Mouse (Mus musculus): ENCODE measurements at regions not wholly inside any gene's neighbourhood (a gene's known extent, or its start where the extent isn't known, plus 50 kb on each side); places are given as distances from the start of the nearest gene placed in this dataset.
"Not testable (repeated sequence)": the region's sequence is repeated elsewhere in the genome, so short reads cannot be mapped to it uniquely, and the experiment has no call there.

- no peak for DNase-seq
Measured at GRCm38 (mm10) chr9:80961818-80962217, 496.5 kb upstream of the Impg1 start.

DNA sequence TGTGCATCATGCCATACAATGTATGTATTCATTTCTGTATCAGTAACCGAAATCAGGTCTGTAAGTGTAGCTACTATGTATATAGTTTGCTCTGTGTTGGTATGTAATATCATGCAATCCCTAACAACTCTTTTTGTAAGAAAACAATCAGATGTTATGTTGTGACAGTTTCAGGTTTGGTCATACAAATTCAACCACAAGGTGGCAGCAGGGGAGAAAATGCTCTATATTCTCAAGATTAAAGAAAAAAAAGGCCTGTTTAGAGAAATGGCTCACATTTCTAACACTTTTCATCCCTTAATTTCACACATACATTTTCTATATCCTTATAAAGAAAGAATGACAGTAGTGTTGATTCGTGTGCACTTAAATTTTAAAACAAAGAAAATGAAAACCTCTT lies 477.7 kb upstream of the Impg1 start:
- peak; percentile 1 for DNase-seq

GRCm38 (mm10) chr9:80941424-80941823 lies 476.1 kb upstream of the Impg1 start:
- DNase-seq, result no peak

DNA sequence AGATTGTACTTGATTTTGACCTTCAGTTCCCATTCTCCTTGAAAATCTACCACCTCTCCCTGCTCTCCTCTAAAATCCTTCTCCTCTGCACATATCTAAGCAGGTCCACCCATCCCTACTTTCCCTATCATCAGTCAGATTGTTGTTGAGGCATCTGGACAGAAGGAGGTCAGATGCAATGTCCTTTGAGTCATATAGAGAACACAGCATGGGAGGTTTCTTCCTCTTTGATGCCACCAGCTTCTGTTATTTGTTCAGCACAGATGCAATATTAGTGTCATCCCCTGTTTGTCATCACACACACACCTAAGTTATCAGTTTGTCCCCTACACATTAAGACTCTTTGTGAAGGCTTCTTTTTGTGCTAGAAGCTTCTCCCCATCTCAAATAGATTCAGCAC lies 473.0 kb upstream of the Impg1 start:
- DNase-seq, result no peak

GRCm38 (mm10) chr9:80930628-80931027 lies 465.3 kb upstream of the Impg1 start:
- no peak for DNase-seq

DNA sequence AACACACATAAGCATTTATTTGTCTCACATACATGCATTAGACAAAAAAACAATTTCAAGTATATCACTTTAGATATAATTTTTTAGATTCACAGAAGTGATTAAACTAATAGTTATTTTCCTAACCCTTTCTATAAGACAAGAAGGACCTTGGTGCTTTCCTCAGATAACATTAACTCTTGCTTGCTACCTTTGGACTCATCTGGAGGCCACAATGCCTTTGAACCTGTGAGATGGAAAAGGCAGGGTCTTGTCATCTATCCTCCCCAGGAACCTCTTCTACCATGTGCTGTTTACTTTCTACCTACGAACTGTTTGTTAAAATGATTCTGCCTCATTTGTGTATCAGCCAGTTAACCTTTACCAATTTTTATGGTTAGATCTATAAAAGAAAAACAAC lies 455.0 kb upstream of the Impg1 start:
- no peak for DNase-seq

- DNase-seq, result no peak
Measured at GRCm38 (mm10) chr9:80913867-80914266, 448.6 kb upstream of the Impg1 start.

DNA sequence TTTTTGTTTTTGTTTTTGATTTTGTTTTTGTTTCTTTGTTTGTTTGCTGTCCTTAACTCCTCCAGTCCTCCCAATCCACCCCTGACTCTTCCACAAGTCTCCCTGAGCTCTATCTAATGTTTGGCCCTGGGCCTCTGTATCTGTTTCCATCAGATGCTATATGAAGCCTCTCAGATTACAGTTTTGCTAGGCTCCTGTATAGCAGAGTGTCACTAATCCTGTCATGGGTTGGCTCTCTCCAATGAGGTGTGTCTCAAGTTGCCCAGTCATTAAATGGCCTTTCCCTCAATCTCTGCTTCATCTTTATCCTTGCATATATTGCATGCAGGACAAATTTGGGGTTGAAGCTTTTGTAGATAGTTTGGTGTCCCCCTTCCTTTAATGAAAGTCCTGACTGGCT lies 446.9 kb upstream of the Impg1 start:
- no peak for DNase-seq

DNA sequence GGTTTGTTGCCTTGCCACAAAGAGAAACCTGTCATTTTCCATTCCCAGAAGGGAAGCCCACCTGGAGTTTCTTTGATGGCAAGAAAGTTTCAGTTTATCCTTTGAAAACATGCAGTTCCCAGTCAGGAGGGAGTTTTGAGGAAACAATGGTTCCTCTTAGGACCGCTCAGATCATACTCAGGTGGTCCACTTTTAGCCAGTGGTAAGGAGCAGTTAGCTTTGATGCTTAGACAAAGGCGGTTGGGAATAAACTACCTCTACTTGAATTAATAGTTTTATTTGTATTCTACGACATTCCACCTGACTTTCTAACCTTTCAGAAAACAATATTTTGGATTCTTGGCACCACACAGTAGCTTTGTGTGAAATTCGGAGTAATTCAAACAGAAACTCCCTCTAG lies 401.5 kb upstream of the Impg1 start:
- DNase-seq, result no peak

DNA sequence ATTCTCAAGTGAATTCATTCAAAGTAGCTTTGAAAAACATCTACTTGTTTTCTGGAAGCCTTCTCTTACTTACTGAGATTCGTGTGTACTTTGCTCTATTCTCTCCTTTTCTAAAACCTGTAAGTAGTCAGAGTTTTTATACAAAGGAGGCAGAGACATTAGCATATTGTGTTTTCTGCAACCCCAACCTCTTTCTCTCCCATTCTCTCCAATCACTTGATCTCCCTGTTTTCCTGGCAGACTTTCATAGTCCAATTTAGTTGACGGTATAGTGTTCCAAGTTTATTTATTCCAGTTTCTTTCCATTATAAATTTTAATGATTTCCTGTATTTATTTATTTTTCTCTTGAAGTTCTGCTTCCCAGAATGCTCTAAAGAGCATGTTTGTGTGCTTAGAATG lies 393.7 kb upstream of the Impg1 start:
- no peak for DNase-seq

- no peak for DNase-seq
Measured at GRCm38 (mm10) chr9:80848190-80848589, 382.9 kb upstream of the Impg1 start.

DNA sequence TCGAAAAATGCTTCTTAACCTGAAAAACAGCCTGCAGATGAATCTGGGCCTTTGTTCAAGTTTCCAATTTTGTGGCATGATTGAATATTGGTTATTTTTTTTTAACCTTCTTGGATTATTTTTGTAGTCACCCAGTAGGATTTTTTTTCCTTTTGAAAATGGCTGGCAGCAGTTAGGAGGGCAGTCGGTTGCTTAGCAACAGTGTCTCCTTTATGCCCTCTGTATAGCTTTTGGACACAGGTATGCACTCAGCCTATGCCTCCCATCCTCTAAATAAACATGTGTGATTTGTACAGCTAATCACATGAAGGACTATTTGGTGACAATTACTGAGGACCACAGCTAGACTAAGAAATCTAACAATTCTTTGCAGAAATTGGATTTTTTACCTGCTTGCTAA lies 367.5 kb upstream of the Impg1 start:
- no peak for DNase-seq

- DNase-seq, result no peak
Measured at GRCm38 (mm10) chr9:80825346-80825745, 360.1 kb upstream of the Impg1 start.

DNA sequence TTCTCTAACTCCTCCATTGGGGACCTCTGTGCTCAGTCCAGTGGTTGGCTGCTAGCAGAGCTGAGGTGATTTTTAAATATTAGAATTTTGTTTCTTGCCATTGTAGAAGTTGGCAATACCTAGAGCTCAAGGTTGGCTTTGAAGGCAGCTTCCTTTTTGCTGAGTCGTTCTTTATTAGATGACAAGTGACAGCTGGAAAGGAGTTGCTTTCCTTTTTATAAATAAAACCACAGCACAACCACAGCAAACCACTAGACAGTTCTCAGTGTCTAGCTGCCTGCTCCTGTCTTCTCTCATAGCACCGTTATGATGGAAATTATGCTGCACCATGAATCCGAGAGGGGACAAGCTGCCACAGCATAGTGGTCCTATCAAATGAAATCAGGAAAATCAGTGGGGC lies 354.8 kb upstream of the Impg1 start:
- no peak for DNase-seq

DNA sequence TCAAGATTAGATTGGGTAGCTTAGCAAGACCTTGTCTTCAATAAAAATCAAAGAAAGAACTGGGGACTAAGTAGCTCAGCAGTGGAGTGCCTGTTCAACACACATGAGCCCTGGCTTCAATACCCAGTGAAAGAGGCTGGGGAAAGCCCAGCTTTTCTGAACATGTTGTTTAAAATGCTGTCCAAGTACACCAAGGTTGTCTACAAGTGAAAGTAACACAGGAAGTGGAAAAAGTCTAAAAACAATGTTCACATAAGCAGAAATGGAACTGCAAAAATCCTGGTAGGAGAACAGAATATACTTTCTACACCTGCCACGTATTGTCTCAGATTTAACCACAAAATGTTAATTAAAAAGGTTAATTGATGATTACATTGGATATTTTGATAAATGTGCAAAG lies 353.8 kb upstream of the Impg1 start:
- no peak for DNase-seq

DNA sequence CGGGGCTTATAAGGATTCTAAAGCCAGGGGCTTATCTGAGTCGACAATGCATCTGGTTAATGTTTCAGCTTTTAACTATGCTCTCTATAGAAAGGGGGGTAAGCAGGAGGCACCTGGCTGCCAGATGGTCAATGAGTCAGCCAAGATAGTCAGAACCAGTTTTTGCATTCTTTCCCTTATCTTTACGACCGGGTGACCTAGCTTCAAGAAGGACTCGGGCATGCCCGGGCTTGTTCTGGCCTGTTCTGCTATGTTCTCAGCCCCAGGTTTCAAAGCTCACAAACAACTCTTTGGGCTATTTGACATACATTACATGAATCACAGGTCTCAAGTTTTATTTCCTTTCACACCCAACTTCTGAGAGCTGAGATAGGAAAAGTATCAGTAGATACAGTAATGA lies 348.6 kb upstream of the Impg1 start:
- not testable (repeated sequence) for DNase-seq

GRCm38 (mm10) chr9:80791523-80791922 lies 326.2 kb upstream of the Impg1 start:
- no peak for DNase-seq

DNA sequence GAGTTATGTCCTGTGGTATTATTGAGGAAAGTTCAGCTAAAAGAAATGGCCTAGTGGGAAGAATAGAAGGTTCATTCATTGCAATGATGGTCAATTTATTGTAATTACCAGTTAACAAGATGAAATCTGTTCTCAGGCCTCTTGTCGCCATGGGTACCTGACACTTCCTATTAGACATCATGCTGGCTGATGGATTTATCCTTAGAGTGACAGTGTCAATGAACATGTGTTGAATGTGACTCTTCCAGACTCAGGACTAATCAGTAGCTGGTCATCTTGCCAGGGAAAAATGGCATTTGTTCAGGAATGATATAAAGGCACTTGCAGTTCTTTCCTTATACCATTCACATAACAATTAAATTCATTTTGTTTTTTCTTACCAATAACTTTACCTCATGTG lies 309.3 kb upstream of the Impg1 start:
- DNase-seq, result no peak

- DNase-seq, result not testable (repeated sequence)
Measured at GRCm38 (mm10) chr9:80735806-80736205, 270.5 kb upstream of the Impg1 start.

DNA sequence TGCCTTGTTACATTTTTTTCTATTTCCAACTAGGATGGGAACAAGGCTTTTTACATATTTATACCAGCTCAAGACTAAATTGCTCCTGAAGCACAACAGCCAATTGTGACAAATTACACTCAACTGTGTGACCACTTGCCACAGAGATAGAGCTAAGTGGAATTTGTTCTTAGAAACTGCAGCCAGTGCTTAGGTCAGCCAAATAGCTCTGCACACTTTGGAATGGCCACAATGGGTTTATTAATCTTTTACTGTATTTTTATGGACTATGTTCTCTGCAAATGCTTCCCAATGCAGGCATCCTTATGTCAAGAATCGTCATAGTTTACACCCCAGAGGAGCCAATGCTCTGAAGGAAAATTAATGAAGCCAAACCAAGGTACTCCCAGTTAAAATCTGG lies 267.7 kb upstream of the Impg1 start:
- peak; percentile 31 for DNase-seq

- DNase-seq, result no peak
Measured at GRCm38 (mm10) chr9:80723638-80724037, 258.4 kb upstream of the Impg1 start.

GRCm38 (mm10) chr9:80718516-80718915 lies 253.2 kb upstream of the Impg1 start:
- no peak for DNase-seq

GRCm38 (mm10) chr9:80709781-80710180 lies 244.5 kb upstream of the Impg1 start:
- no peak for DNase-seq

DNA sequence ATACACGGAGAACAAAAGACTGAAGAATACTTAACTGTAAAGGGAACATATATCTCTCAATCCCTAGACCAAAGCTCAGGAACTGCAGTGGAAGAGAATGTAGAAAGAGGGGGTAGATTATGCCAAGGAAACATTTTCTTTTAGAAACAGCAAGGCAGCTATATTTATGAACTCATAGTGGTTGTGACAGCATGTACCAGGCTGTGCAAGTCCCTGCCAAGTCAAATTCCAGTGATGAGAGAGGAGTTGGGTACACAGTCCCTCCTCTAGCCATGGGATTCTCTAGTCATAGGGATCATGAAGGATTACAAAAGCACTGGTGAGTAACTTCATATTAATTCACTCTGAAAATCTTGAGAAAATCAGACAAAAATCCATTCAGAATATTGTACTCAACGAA lies 240.0 kb upstream of the Impg1 start:
- no peak for DNase-seq

DNA sequence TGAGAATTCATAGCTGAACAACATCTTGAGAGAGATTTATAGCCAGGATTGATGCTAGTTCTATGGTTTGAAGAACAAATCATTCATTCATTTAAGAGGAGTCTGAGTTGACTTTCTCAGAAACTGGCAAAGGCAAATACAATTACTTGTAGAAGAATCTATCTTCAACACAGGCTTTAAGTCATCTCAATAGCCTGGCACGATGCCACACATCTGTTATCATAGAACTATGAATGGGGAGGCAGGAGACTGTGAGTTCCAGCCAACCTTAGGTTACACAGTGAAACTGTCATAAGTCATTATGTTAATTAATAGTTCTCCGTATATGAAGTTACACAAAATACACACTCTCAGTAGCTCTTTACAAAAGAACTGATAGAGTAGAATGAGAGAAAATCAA lies 231.9 kb upstream of the Impg1 start:
- DNase-seq, result no peak

DNA sequence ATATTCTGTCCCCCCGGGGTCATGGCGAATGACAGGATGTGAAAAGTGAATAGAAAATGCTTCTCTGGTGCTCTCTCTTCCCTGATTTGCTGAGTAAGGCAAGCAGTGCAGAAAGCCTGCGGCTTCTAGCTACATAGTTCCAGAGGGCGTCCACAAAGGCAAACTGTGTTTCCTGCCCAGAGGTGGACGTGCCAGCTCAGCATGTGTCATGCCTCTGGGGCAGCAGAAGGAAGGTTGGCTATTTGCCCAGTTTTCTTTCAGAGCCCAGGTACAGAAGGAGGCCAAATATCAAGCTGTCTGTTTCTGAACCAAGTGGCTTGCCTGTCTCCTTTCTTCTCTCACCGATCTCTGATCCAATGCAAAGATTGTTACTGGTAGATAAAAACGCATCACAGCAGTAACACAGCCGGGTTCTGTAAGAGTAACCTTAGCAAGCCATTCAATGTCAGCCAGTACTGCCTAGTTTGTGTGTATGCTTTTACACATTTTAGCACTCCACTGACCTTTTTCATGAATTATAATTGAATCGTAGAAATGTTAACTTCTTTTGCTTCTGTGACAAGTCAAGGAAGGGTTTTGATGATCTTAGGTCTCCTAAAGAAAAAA lies 223.3 kb upstream of the Impg1 start:
- DNase-seq, result peak; percentile 74

Data from kidney, postnatal 14 days (tissue).